In genomic region chr5:122909481-122909880, GRCm38 (mm10) we compare ENCODE assay signal across 22 mouse cellular contexts. TPM values are rescaled to one million over a fixed set of nuclear protein-coding genes. Genes with fewer than 3 reads are reported as not detected.
A peak's percentile ranks its signal among the peaks of the same experiment; 100 is the strongest.
DNase-seq lines count a peak whose midpoint lies in the region; ATAC-seq lines count a peak whose summit lies in the region.
"Had no signal": no experiment of that assay in that cellular context is flagged by ENCODE, and none has a peak within 500 bp of the region (broad histone marks: within the 10 kb centered on the region; RNA-seq: fewer than 3 reads in every experiment).

No protein-coding gene starts in this region.

- 0 out of 2 replicates have a peak, but pooled peaks cover 8% of the 10 kb centered on the region for H3K36me3 ChIP-seq in kidney, embryonic 15.5 days
- peaks cover 14% of the 10 kb centered on the region for H3K36me3 ChIP-seq in embryonic facial prominence, embryonic 10.5 days (replicated peaks)
- H3K36me3 ChIP-seq in hindbrain, embryonic 12.5 days: no peaks in the 10 kb centered on the region
- H3K36me3 ChIP-seq: hindbrain, embryonic 15.5 days; liver, embryonic 12.5 days; neural tube, embryonic 12.5 days had no signal

- ATAC-seq in kidney, embryonic 15.5 days (replicated peaks; ENCODE audit: low FRiP score): no peak
- ATAC-seq in hindbrain, embryonic 12.5 days (ENCODE audit: low FRiP score): no peak
- ATAC-seq: activated CD4-positive, CD25-positive, alpha-beta regulatory T cell, adult 4 months; forebrain, embryonic 13.5 days; liver, embryonic 12.5 days; Patski had no signal

- H3K4me3 ChIP-seq in kidney, embryonic 15.5 days (replicated peaks): no peak overlapping the region
- no peak overlapping the region for H3K4me3 ChIP-seq in embryonic facial prominence, embryonic 10.5 days
- H3K4me3 ChIP-seq in hindbrain, embryonic 12.5 days: no peak overlapping the region
- H3K4me3 ChIP-seq: forebrain, embryonic 13.5 days; hindbrain, embryonic 15.5 days; layer of hippocampus, adult 2 months; liver, embryonic 12.5 days; neural tube, embryonic 12.5 days had no signal

- peak overlapping the region; percentile 52 for H3K27ac ChIP-seq in kidney, embryonic 15.5 days
- H3K27ac ChIP-seq in embryonic facial prominence, embryonic 10.5 days (replicated peaks): 0 out of 2 replicates have a peak overlapping the region, but pooled peaks have one; percentile 24
- H3K27ac ChIP-seq in hindbrain, embryonic 12.5 days: no peak overlapping the region
- H3K27ac ChIP-seq: forebrain, embryonic 13.5 days; hindbrain, embryonic 15.5 days; layer of hippocampus, adult 2 months; liver, embryonic 12.5 days; neural tube, embryonic 12.5 days had no signal

- no peaks in the 10 kb centered on the region for H3K9me3 ChIP-seq in kidney, embryonic 15.5 days (replicated peaks)
- no peaks in the 10 kb centered on the region for H3K9me3 ChIP-seq in embryonic facial prominence, embryonic 10.5 days
- H3K9me3 ChIP-seq in hindbrain, embryonic 12.5 days (replicated peaks): no peaks in the 10 kb centered on the region
- H3K9me3 ChIP-seq: forebrain, embryonic 13.5 days; hindbrain, embryonic 15.5 days; liver, embryonic 12.5 days; neural tube, embryonic 12.5 days had no signal

- H3K9ac ChIP-seq in kidney, embryonic 15.5 days: 0 out of 2 replicates have a peak overlapping the region, but pooled peaks have one; percentile 4
- H3K9ac ChIP-seq in hindbrain, embryonic 12.5 days: no peak overlapping the region
- H3K9ac ChIP-seq: forebrain, embryonic 13.5 days; hindbrain, embryonic 15.5 days; liver, embryonic 12.5 days; lung, embryonic 14.5 days; neural tube, embryonic 12.5 days had no signal

- no peaks in the 10 kb centered on the region for H3K27me3 ChIP-seq in kidney, embryonic 15.5 days
- H3K27me3 ChIP-seq in embryonic facial prominence, embryonic 10.5 days (replicated peaks; ENCODE audit: low read depth, poor library complexity, severe bottlenecking): no peaks in the 10 kb centered on the region
- H3K27me3 ChIP-seq in hindbrain, embryonic 12.5 days: no peaks in the 10 kb centered on the region
- H3K27me3 ChIP-seq: forebrain, embryonic 13.5 days; hindbrain, embryonic 15.5 days; liver, embryonic 12.5 days; neural tube, embryonic 12.5 days; Patski had no signal

- 0 out of 2 replicates have a peak, but pooled peaks cover 7% of the 10 kb centered on the region for H3K4me1 ChIP-seq in kidney, embryonic 15.5 days
- H3K4me1 ChIP-seq in embryonic facial prominence, embryonic 10.5 days: no peaks in the 10 kb centered on the region
- no peaks in the 10 kb centered on the region for H3K4me1 ChIP-seq in hindbrain, embryonic 12.5 days
- H3K4me1 ChIP-seq: forebrain, embryonic 13.5 days; hindbrain, embryonic 15.5 days; liver, embryonic 12.5 days; neural tube, embryonic 12.5 days had no signal

- WGBS in kidney, embryonic 15.5 days: 57% methylated on average over 18 of the region's 18 CpGs
- WGBS in embryonic facial prominence, embryonic 10.5 days: 90% methylated on average over 18 of the region's 18 CpGs
- WGBS in hindbrain, embryonic 12.5 days: 88% methylated on average over 18 of the region's 18 CpGs

- H3K4me2 ChIP-seq in kidney, embryonic 15.5 days: no peak overlapping the region
- no peak overlapping the region for H3K4me2 ChIP-seq in hindbrain, embryonic 12.5 days (replicated peaks)
- H3K4me2 ChIP-seq: forebrain, embryonic 13.5 days; hindbrain, embryonic 15.5 days; liver, embryonic 12.5 days; lung, embryonic 14.5 days; midbrain, embryonic 11.5 days; neural tube, embryonic 12.5 days had no signal

- DNase-seq in cerebellum, postnatal 10 days: peak; percentile 66 to 68
- no peak for DNase-seq in cerebellum, adult 11 months
- DNase-seq in kidney, postnatal 4 days: no peak
- no peak for DNase-seq in embryonic facial prominence, embryonic 10.5 days (ENCODE audit: low spot score)
- DNase-seq in right cerebral cortex, adult 18-20 months: no peak
- DNase-seq: adrenal gland, postnatal 14 days; B cell, adult 2 months; kidney, adult 2 months; lung, embryonic 14.5 days; lung, postnatal 4 days; spleen, adult 18-20 months; thymus, adult 18-20 months had no signal

RNA-seq across cellular contexts. Expression of gene Rnf34, which starts 59.6 kb away (rescaled TPM):
- 32.3 and 34.2 TPM in 2 replicates for polyA plus RNA-seq in kidney, embryonic 15.5 days (2015; fragmentation: Nextera tagmentation; extraction: Ambion mirVana)
- polyA plus RNA-seq in embryonic facial prominence, embryonic 10.5 days (2016; fragmentation: Nextera tagmentation; extraction: Ambion mirVana): 48.5 and 48.7 TPM in 2 replicates
- polyA plus RNA-seq in hindbrain, embryonic 12.5 days (2016; fragmentation: Nextera tagmentation; extraction: Ambion mirVana): 49.9 and 50.7 TPM in 2 replicates

Comparison
In these comparisons a context has a peak if more than half of its experiments do, and no peak if none do; other contexts are left out.
1. DNase-seq: peak in cerebellum, postnatal 10 days (2 of 2); none in cerebellum, adult 11 months (single experiment), kidney, postnatal 4 days (0 of 2), embryonic facial prominence, embryonic 10.5 days (single experiment) and right cerebral cortex, adult 18-20 months (single experiment).